Mouse (Mus musculus): ENCODE measurements around the gene Prkcb.

DNA sequence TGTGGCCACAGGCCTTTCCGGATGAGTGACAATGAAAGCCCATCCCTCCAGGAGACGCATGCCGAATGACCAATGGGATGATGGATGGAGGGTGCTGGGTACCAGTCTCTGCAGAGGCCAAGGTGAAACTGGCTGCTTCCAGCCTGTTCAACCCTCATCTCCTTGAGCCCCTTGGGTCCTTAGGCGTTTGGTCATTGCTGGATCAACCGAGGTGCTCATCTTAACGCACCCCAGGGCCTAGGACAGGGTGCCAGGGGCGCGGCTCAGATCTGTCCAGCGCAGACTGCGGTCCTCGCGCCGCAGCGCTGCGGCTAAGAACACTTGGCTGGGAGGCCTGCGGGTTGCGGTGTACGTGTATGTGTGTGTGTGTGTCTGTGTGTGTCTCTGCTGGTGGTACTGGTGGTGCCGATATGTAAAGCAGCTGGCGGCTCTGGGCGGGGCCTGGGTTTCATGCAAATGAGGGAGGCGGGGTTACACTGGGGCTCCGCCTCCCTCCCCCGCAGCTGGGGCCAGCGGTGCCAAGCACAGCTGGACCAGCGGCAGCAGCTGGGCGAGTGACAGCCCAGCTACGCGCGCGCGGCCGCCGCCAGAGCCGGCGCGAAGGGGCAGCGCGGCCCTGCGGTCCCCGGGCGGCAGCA lies at the start of gene Prkcb:
- TF ChIP-seq GATA1 (IDR thresholded peaks at IDR 0.05; ENCODE audit: borderline replicate concordance, low read length) = no peak
- TF ChIP-seq FLI1 (IDR thresholded peaks at IDR 0.05; ENCODE audit: low read length) = no peak

Measured in megakaryocyte, embryonic 14.5 days (primary cell).